Mouse (Mus musculus): ENCODE results near the gene Pax5. TPM values are rescaled to one million over a fixed set of nuclear protein-coding genes. Genes with fewer than 3 reads are reported as not detected.

Pax5 gene
- polyA plus RNA-seq, 1 experiment from 2014 or later: 0.56 TPM

- no peaks in the 10 kb centered on the region for H3K27me3 ChIP-seq (replicated peaks; ENCODE audit: low read depth, poor library complexity, severe bottlenecking)
- H3K4me3 ChIP-seq: no peak overlapping the region
- no peak for DNase-seq (ENCODE audit: low spot score)
- H3K27ac ChIP-seq (replicated peaks): no peak overlapping the region
- 25% methylated on average over 8 of the region's 8 CpGs for WGBS
- no peaks in the 10 kb centered on the region for H3K9me3 ChIP-seq
- H3K36me3 ChIP-seq (replicated peaks): no peaks in the 10 kb centered on the region
- no peaks in the 10 kb centered on the region for H3K4me1 ChIP-seq
These were observed 164.6 kb downstream of the Pax5 start for GRCm38 (mm10) chr4:44545669-44546068.

GRCm38 (mm10) chr4:44544495-44544894 is 165.8 kb downstream of the Pax5 start:
- H3K4me3 ChIP-seq: no peak overlapping the region
- no peaks in the 10 kb centered on the region for H3K36me3 ChIP-seq (replicated peaks)
- no peaks in the 10 kb centered on the region for H3K27me3 ChIP-seq (replicated peaks; ENCODE audit: low read depth, poor library complexity, severe bottlenecking)
- no peak for DNase-seq (ENCODE audit: low spot score)
- no peaks in the 10 kb centered on the region for H3K9me3 ChIP-seq
- H3K27ac ChIP-seq (replicated peaks): no peak overlapping the region
- WGBS: 68% methylated on average over 1 of the region's 1 CpGs
- H3K4me1 ChIP-seq: no peaks in the 10 kb centered on the region

GRCm38 (mm10) chr4:44543880-44544279 is 166.4 kb downstream of the Pax5 start:
- Histone ChIP-seq H3K36me3 (replicated peaks) (no peaks in the 10 kb centered on the region), H3K27me3 (replicated peaks; ENCODE audit: low read depth, poor library complexity, severe bottlenecking) (no peaks in the 10 kb centered on the region), H3K4me1 (peaks cover under 1% of the 10 kb centered on the region), H3K27ac (replicated peaks) (no peak overlapping the region), H3K9me3 (no peaks in the 10 kb centered on the region), H3K4me3 (no peak overlapping the region)
- 85% methylated on average over 2 of the region's 2 CpGs for WGBS
- DNase-seq (ENCODE audit: low spot score): no peak

DNA sequence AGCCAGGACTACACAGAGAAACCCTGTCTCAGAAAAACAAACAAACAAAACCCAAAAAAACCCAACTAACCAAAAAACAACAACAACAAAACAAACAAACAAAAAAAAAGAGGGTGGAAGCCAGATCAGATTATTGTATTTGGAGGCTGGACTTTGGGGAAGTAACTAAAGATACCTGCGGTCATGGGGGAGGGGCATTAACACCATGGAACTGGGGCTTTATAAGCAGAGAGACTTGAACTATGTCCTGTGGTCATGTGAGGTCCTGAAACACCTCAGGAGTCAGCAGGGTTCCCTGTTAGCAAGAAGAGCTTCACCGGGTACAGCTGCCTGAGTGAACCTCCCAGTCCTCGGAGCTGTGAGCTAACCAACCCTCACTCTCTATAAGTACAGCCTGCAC is 168.2 kb downstream of the Pax5 start:
- no peak for DNase-seq (ENCODE audit: low spot score)
- H3K4me1 ChIP-seq: peaks cover 14% of the 10 kb centered on the region
- H3K4me3 ChIP-seq: no peak overlapping the region
- WGBS: 74% methylated on average over 3 of the region's 3 CpGs
- no peak overlapping the region for H3K27ac ChIP-seq (replicated peaks)
- no peaks in the 10 kb centered on the region for H3K27me3 ChIP-seq (replicated peaks; ENCODE audit: low read depth, poor library complexity, severe bottlenecking)
- H3K36me3 ChIP-seq (replicated peaks): no peaks in the 10 kb centered on the region
- H3K9me3 ChIP-seq: no peaks in the 10 kb centered on the region

- 52% methylated on average over 5 of the region's 5 CpGs for WGBS
- peaks cover 18% of the 10 kb centered on the region for H3K4me1 ChIP-seq
- peak; percentile 24 for DNase-seq (ENCODE audit: low spot score)
- no peaks in the 10 kb centered on the region for H3K27me3 ChIP-seq (replicated peaks; ENCODE audit: low read depth, poor library complexity, severe bottlenecking)
- no peak overlapping the region for H3K27ac ChIP-seq (replicated peaks)
- H3K36me3 ChIP-seq (replicated peaks): no peaks in the 10 kb centered on the region
- no peak overlapping the region for H3K4me3 ChIP-seq
- no peaks in the 10 kb centered on the region for H3K9me3 ChIP-seq
These were observed 171.8 kb downstream of the Pax5 start for GRCm38 (mm10) chr4:44538488-44538887.

DNA sequence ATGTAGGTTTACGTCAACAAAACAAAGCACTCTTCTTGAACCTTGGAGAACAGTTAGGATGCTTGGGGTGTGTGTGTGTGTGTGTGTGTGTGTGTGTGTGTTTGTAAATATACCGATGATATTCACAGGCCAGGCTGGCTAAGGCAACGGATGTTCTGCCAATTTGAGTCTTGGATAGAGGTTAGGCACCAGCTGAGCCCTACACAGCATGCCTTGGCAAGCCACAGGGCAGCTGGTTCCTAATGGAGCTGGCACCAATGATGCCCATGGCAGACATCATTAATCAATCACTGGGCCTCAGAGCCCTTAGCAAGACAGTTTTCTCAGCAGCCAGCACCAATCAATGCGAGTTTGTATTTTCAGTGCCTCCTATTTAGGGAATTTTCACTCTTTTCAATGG is 173.5 kb downstream of the Pax5 start:
- Histone ChIP-seq H3K27ac (replicated peaks) (no peak overlapping the region), H3K9me3 (no peaks in the 10 kb centered on the region), H3K4me1 (peaks cover 29% of the 10 kb centered on the region), H3K27me3 (replicated peaks; ENCODE audit: low read depth, poor library complexity, severe bottlenecking) (no peaks in the 10 kb centered on the region), H3K4me3 (no peak overlapping the region), H3K36me3 (replicated peaks) (no peaks in the 10 kb centered on the region)
- WGBS: 82% methylated on average over 4 of the region's 4 CpGs
- no peak for DNase-seq (ENCODE audit: low spot score)

GRCm38 (mm10) chr4:44535646-44536045 is 174.6 kb downstream of the Pax5 start:
- peaks cover 32% of the 10 kb centered on the region for H3K4me1 ChIP-seq
- WGBS: 93% methylated on average over 4 of the region's 4 CpGs
- H3K4me3 ChIP-seq: no peak overlapping the region
- no peaks in the 10 kb centered on the region for H3K27me3 ChIP-seq (replicated peaks; ENCODE audit: low read depth, poor library complexity, severe bottlenecking)
- H3K27ac ChIP-seq (replicated peaks): no peak overlapping the region
- no peaks in the 10 kb centered on the region for H3K36me3 ChIP-seq (replicated peaks)
- DNase-seq (ENCODE audit: low spot score): no peak
- H3K9me3 ChIP-seq: no peaks in the 10 kb centered on the region

- Histone ChIP-seq H3K36me3 (replicated peaks) (no peaks in the 10 kb centered on the region), H3K27me3 (replicated peaks; ENCODE audit: low read depth, poor library complexity, severe bottlenecking) (0 out of 2 replicates have a peak, but pooled peaks cover 2% of the 10 kb centered on the region)
These were observed 177.0 kb downstream of the Pax5 start for GRCm38 (mm10) chr4:44533286-44533685.

DNA sequence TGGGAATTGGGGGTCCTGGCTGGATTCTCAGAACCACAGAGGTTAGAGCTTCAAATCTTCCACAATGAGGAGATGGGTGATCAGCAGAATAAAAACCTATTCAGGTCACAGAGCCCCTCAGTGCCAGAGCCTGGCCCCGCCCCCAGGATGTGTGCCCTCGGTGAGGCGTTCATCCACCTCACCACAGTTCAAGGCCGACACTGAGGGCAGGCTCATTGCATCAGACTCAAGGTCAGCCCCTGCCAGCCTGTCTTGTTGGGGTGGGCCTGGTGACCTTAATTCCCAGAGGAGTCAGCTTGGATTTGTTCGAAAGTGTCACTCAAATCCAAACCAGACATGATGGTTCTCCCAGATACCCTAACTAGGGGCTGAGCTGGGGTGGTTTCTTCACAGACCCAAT is 177.6 kb downstream of the Pax5 start:
- WGBS: 63% methylated on average over 5 of the region's 5 CpGs
- Histone ChIP-seq H3K27me3 (replicated peaks; ENCODE audit: low read depth, poor library complexity, severe bottlenecking) (0 out of 2 replicates have a peak, but pooled peaks cover 2% of the 10 kb centered on the region), H3K27ac (replicated peaks) (no peak overlapping the region), H3K4me3 (no peak overlapping the region), H3K9me3 (no peaks in the 10 kb centered on the region), H3K36me3 (replicated peaks) (no peaks in the 10 kb centered on the region), H3K4me1 (peaks cover 27% of the 10 kb centered on the region)
- no peak for DNase-seq (ENCODE audit: low spot score)

More at GRCm38 (mm10) chr4:44533286-44533685, 177.0 kb downstream of the Pax5 start:
- Histone ChIP-seq H3K4me1 (peaks cover 33% of the 10 kb centered on the region), H3K27ac (replicated peaks) (no peak overlapping the region), H3K9me3 (no peaks in the 10 kb centered on the region), H3K4me3 (no peak overlapping the region)
- WGBS: 70% methylated on average over 5 of the region's 5 CpGs
- DNase-seq (ENCODE audit: low spot score): no peak

DNA sequence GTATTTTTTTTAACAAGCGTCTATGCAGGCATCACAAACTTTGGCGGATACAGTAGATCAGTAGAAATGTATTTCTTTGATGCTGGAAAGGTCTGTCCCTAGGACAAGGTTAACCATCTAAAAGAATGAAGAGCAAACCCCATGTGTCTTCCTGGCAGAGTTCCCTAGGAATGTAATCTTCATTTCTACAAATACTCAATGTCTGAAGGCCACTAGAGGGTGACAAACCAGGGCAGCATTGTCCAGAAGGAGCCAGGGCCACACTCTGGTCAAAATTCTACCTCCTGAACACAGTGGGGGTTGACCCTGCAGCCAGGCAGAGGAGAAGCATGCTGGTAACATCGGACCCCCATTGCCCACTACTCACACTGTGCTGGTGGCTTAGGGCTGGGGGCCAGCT is 185.0 kb downstream of the Pax5 start:
- Histone ChIP-seq H3K4me3 (no peak overlapping the region), H3K27ac (replicated peaks) (no peak overlapping the region), H3K9me3 (no peaks in the 10 kb centered on the region), H3K27me3 (replicated peaks; ENCODE audit: low read depth, poor library complexity, severe bottlenecking) (peaks cover 31% of the 10 kb centered on the region), H3K36me3 (replicated peaks) (no peaks in the 10 kb centered on the region), H3K4me1 (peaks cover 14% of the 10 kb centered on the region)
- DNase-seq (ENCODE audit: low spot score): no peak
- WGBS: 74% methylated on average over 3 of the region's 3 CpGs

DNA sequence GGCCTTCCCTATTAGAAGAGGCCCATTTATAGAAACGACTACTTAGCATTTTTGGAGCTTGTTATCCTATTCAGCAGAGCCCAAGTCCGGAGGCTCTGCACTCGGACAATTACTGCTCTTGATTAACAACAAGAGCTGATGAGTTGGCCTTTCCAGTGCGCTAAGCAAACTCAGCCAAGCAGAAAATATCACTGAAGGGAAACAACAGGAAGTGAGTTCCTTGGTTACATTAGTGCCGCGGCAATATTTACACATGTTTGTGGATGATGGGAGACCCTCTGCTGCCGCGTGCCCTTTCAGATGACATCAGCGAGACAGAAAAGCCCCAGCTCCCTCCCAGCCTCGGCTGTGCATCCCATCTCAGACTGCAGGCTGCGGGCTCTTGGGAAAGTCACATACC is 191.4 kb downstream of the Pax5 start:
- 52% methylated on average over 11 of the region's 11 CpGs for WGBS
- H3K27me3 ChIP-seq (replicated peaks; ENCODE audit: low read depth, poor library complexity, severe bottlenecking): peaks cover 57% of the 10 kb centered on the region

DNA sequence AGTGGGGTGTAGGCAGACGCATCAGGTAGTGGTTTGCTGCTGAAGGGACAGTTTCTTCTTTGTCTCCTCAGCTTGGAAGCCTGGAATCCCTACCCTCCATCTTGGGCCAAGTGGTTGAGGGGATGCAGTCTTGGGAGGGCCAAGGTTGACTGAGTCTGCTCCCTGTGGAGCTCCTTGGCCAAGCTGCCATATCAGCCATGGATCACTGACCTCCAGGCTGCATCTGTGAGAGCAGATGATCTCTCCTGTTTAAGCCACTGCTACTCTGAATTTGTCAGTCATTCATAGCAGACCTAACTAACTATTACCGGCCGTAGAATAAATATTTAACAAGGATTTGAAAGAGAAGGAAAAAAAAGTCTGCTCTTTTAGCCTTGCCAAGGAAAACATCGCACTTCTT is 196.3 kb downstream of the Pax5 start:
- no peak overlapping the region for H3K4me3 ChIP-seq
- peaks cover 24% of the 10 kb centered on the region for H3K4me1 ChIP-seq
- DNase-seq (ENCODE audit: low spot score): no peak
- no peaks in the 10 kb centered on the region for H3K9me3 ChIP-seq
- no peak overlapping the region for H3K27ac ChIP-seq (replicated peaks)
- WGBS: 92% methylated on average over 4 of the region's 4 CpGs
- H3K27me3 ChIP-seq (replicated peaks; ENCODE audit: low read depth, poor library complexity, severe bottlenecking): peaks cover 52% of the 10 kb centered on the region
- no peaks in the 10 kb centered on the region for H3K36me3 ChIP-seq (replicated peaks)

More for the DNA sequence above, 191.4 kb downstream of the Pax5 start:
- DNase-seq (ENCODE audit: low spot score): peak; percentile 21
- Histone ChIP-seq H3K4me3 (no peak overlapping the region), H3K36me3 (replicated peaks) (no peaks in the 10 kb centered on the region), H3K4me1 (peaks cover 27% of the 10 kb centered on the region), H3K9me3 (no peaks in the 10 kb centered on the region), H3K27ac (replicated peaks) (no peak overlapping the region)

- 13% methylated on average over 7 of the region's 7 CpGs for WGBS
- Histone ChIP-seq H3K27ac (replicated peaks) (no peak overlapping the region), H3K27me3 (replicated peaks; ENCODE audit: low read depth, poor library complexity, severe bottlenecking) (peaks cover 59% of the 10 kb centered on the region), H3K4me3 (no peak overlapping the region), H3K4me1 (peaks cover 20% of the 10 kb centered on the region), H3K9me3 (no peaks in the 10 kb centered on the region), H3K36me3 (replicated peaks) (no peaks in the 10 kb centered on the region)
- DNase-seq (ENCODE audit: low spot score): peak; percentile 83
These were observed 198.6 kb downstream of the Pax5 start for GRCm38 (mm10) chr4:44511682-44512081.

Data from embryonic facial prominence, embryonic 10.5 days (tissue).